Mouse (Mus musculus): Measurements from ENCODE around the gene Btbd3.

DNA sequence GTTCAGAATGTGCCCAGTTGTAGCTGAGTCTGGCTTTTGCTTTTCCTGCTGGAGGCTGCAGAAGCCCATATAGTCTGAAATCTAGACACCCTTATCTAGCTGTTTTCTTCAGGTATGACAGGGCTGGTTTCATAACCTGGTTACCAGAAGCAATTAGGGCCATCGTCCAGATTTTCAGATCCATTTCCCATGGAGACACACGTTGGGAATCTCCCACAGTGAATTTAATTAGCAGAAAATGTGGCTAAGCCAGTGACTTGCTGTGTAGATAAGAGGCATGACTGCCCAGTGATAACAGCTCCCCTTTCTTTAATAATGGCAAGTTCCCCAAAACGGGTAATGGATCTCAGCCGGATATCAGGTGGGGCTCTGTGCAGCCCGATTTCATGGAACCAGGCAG, 146.7 kb downstream of the Btbd3 start:
- TF ChIP-seq CTCF (IDR thresholded peaks at IDR 0.05; ENCODE audit: borderline replicate concordance, extremely low read depth, insufficient read depth, insufficient read length) (no peak), POLR2A (IDR thresholded peaks at IDR 0.05; ENCODE audit: borderline replicate concordance, extremely low read depth, insufficient read depth, insufficient read length, poor library complexity, severe bottlenecking) (no peak)
